Mouse (Mus musculus) liver, embryonic 14.5 days (tissue): ENCODE results near the gene Herc2. TPM values are rescaled to one million over a fixed set of nuclear protein-coding genes. Genes with fewer than 3 reads are reported as not detected.

Experiments
- ATAC-seq: fragments of 200-750 bp; cut with Nextera tagmentation; 2 replicates; pipeline ENCODE4 v1.8.0; 2017; ENCODE audit warnings: moderate number of reproducible peaks, mild to moderate bottlenecking, moderate library complexity; ENCODE audit not compliant: insufficient read depth
- DNase-seq, 3 experiments: peaks; one replicate each; pipeline ENCODE4 v3.0.0-alpha.2; 2012 to 2013; ENCODE audit warnings: low read depth in 3 of 3, low spot score in 3 of 3
- H3K27ac ChIP-seq: fragments of 300-500 bp; sonication (generic); 2 replicates; pipeline ENCODE4 v1.5.1; 2014; ENCODE audit warnings: moderate library complexity, mild to moderate bottlenecking, control low read depth, inconsistent platforms
- H3K27me3 ChIP-seq: fragments of 300-500 bp; sonication (generic); 2 replicates; pipeline ENCODE4 v1.6.1; 2014; ENCODE audit warnings: mild to moderate bottlenecking, low read length, moderate library complexity; ENCODE audit not compliant: control insufficient read depth, insufficient read depth
- H3K36me3 ChIP-seq: fragments of 300-500 bp; sonication (generic); replicated peaks from 2 replicates; pipeline ENCODE4 v1.6.1; 2014; ENCODE audit warnings: low read depth; ENCODE audit not compliant: control insufficient read depth, insufficient read depth
- H3K4me1 ChIP-seq, 2 experiments: fragments of 200-500 bp in 1 of 2; fragments of 300-500 bp in 1 of 2; sonication (generic) in 1 of 2; replicated peaks; 2 replicates each; pipeline ENCODE4 v1.6.1; 2012 to 2014; ENCODE audit warnings: antibody characterized with exemption in 1 of 2, inconsistent platforms in 1 of 2, low read length in 1 of 2; ENCODE audit not compliant: control insufficient read depth in 2 of 2, insufficient read depth in 2 of 2
- H3K4me2 ChIP-seq: fragments of 300-500 bp; sonication (generic); 2 replicates; pipeline ENCODE4 v1.6.1; 2014; ENCODE audit warnings: low read depth, mild to moderate bottlenecking, control low read depth, moderate library complexity
- H3K4me3 ChIP-seq, 2 experiments: fragments of 200-500 bp in 1 of 2; fragments of 300-500 bp in 1 of 2; sonication (generic) in 1 of 2; 2 replicates each; pipeline ENCODE4 v1.5.1; 2012 to 2014; ENCODE audit warnings: low read depth in 2 of 2, low read length in 2 of 2, mild to moderate bottlenecking in 2 of 2, control low read depth in 1 of 2, inconsistent platforms in 1 of 2, moderate library complexity in 1 of 2; ENCODE audit not compliant: insufficient read depth in 1 of 2
- H3K9ac ChIP-seq: fragments of 300-500 bp; sonication (generic); replicated peaks from 2 replicates; pipeline ENCODE4 v1.6.1; 2014; ENCODE audit warnings: mild to moderate bottlenecking, control low read depth, moderate library complexity
- H3K9me3 ChIP-seq: fragments of 300-500 bp; sonication (generic); 2 replicates; pipeline ENCODE4 v1.6.1; 2016; ENCODE audit warnings: low read length, mixed read lengths; ENCODE audit not compliant: control insufficient read depth
- CTCF ChIP-seq: IDR thresholded peaks from 2 replicates; pipeline ENCODE4 v1.5.1; 2016; ENCODE audit warnings: antibody characterized with exemption, low read depth, control low read depth
- EP300 ChIP-seq: IDR thresholded peaks from 2 replicates; pipeline ENCODE4 v1.6.1; 2016; ENCODE audit warnings: antibody characterized with exemption, low read depth
- WGBS: fragments of 180-500 bp; shearing (Covaris S2); extraction: QIAGEN DNeasy Blood & Tissue Kit; methylation state at CpG from one replicate; pipeline ENCODE4 v1.1.7; 2014; ENCODE audit not compliant: insufficient replicate concordance; 5-methylcytosine and 5-hydroxymethylcytosine counted together
- polyA plus RNA-seq, 2 experiments: library from polyadenylated mRNA; depleted of rRNA in 1 of 2; stranded (reverse) in 1 of 2; unstranded in 1 of 2; fragments of >200 nt; fragmentation: Nextera tagmentation in 1 of 2; extraction: Ambion mirVana in 1 of 2; gene quantifications; 2 replicates each; pipeline versions ENCODE4 v1.2.1 to v1.2.3; 2012 to 2014

The Herc2 gene
- polyA plus RNA-seq, 2 experiments: 8.5 to 12.1 TPM

DNA sequence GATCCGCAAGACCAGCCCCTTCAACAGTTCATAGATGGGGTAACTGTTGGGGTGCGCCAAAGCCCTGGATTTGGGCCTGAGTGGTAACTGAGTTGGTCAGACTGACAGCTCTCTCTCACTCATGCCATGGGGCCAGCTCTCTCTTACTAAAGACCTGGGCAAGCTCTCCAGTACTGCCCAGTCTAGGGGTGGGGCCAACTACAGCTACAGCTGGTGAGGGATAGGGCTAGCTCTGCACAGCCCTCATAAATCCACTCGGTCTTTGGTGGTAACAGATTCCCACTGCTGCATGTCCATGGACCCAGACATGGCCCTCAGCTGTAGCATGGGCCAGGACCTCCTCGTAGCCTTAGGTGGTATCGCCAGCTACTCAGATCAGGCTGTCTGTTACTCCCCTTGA lies 41.4 kb downstream of the Herc2 start:
- H3K27ac ChIP-seq: no peak overlapping the region
- no peaks in the 10 kb centered on the region for H3K9me3 ChIP-seq
- ATAC-seq: 0 out of 2 replicates have a peak, but pooled peaks have one; percentile 6
- 89% methylated on average over 5 of the region's 5 CpGs for WGBS
- H3K4me1 ChIP-seq: no peaks in the 10 kb centered on the region
- H3K9ac ChIP-seq: no peak overlapping the region
- no peaks in the 10 kb centered on the region for H3K27me3 ChIP-seq
- no peak for DNase-seq
- no peak for TF ChIP-seq EP300
- no peak for TF ChIP-seq CTCF
- H3K4me3 ChIP-seq: no peak overlapping the region
- H3K4me2 ChIP-seq: no peak overlapping the region
- H3K36me3 ChIP-seq: peaks cover 54% of the 10 kb centered on the region

DNA sequence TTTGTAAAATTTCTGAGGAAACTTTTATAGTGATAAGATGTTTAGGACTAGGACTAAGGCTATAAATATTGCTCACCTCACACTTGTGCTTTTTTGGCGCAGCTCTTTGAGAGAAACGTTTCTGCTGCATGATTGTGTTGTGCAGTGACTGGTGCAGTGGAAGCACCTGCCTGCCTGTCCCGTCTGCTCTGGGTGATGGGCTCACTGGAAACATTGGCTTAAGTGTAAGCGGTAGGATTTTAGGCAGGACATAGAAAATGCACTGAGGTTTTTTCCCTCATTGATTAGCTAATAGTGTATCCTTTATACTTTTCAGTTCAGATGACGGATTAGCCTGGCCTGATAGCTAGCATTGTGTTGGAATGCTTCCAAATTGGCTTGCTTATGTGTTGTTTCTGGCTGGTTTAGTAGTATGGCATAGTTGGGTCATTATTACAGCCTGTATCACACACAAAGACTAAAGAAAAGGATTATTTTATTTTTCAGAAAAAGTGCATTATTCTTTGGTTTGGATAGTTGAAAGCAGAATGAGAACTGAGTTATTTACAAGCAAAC lies 52.4 kb downstream of the Herc2 start:
- ATAC-seq (no peak), DNase-seq (no peak)
- Histone ChIP-seq H3K9ac (no peak overlapping the region), H3K4me2 (no peak overlapping the region), H3K4me3 (no peak overlapping the region), H3K4me1 (no peaks in the 10 kb centered on the region), H3K27me3 (no peaks in the 10 kb centered on the region), H3K36me3 (peaks cover 35% of the 10 kb centered on the region), H3K9me3 (no peaks in the 10 kb centered on the region), H3K27ac (no peak overlapping the region)
- TF ChIP-seq CTCF (no peak), EP300 (no peak)
- WGBS: 81% methylated on average over 5 of the region's 5 CpGs

DNA sequence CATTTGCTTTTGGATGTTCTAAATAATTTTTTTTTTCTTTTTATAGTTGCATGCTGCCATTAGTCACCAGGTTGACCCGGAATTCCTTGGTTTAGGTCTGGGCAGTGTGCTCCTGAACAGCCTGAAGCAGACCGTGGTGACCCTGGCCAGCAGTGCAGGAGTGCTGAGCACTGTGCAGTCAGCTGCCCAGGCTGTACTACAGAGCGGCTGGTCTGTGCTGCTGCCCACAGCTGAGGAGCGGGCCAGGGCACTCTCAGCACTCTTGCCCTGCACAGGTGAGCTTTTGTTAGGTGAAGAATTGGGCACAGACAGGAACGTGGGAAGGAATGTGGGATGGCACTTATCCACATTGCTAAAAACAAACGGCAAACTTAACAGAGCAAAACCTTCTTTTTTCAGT lies 63.0 kb downstream of the Herc2 start:
- no peaks in the 10 kb centered on the region for H3K9me3 ChIP-seq
- ATAC-seq: no peak
- TF ChIP-seq CTCF (no peak), EP300 (no peak)
- DNase-seq: no peak
- no peaks in the 10 kb centered on the region for H3K4me1 ChIP-seq
- H3K27me3 ChIP-seq: no peaks in the 10 kb centered on the region
- peaks cover 29% of the 10 kb centered on the region for H3K36me3 ChIP-seq
- WGBS: 84% methylated on average over 6 of the region's 6 CpGs
- no peak overlapping the region for H3K4me3 ChIP-seq
- no peak overlapping the region for H3K9ac ChIP-seq
- H3K27ac ChIP-seq: no peak overlapping the region
- no peak overlapping the region for H3K4me2 ChIP-seq

DNA sequence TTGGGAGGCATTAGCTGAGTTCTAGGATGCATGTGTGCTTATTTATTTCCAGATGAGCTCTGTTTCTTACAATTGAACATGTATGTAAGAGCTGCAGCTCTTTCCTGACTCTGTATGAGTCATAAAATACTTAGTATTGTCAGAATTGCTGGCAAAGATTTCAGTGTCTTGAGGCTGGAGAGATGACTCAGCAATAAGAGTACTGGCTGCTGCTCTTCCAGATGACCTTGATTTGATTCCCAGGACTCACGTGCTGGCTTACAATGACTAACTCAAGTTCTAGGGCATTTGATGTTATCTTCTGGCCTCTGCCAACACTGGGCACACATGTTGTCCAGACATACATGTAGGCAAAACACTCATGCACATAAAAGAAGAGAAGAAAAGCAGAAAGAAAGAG lies 64.2 kb downstream of the Herc2 start:
- 58% methylated on average over 1 of the region's 1 CpGs for WGBS
- Histone ChIP-seq H3K4me2 (no peak overlapping the region), H3K27ac (no peak overlapping the region), H3K36me3 (peaks cover 26% of the 10 kb centered on the region), H3K9ac (no peak overlapping the region), H3K4me3 (no peak overlapping the region), H3K27me3 (no peaks in the 10 kb centered on the region), H3K4me1 (no peaks in the 10 kb centered on the region), H3K9me3 (no peaks in the 10 kb centered on the region)
- DNase-seq (no peak), ATAC-seq (no peak)
- no peak for TF ChIP-seq EP300
- no peak for TF ChIP-seq CTCF

DNA sequence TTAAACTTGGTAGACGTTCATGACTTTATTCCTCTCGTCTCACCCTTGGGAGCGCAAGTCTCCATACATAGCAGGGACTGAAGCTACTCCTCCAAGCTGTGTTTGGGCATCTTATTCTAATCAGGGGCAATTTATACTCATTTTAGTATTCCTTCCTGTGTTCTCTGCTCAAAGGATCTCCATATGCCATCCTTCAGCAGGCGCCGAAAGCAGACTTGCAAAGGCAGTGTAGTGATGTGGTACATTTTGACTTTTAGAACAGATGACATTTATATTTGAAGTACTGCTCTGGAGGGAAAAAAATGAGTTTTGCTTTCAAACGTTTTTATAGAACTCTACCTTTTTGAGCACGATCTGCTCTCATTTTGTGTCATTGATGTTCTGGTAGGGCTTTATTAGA lies 71.0 kb downstream of the Herc2 start:
- Histone ChIP-seq H3K4me3 (no peak overlapping the region), H3K9me3 (no peaks in the 10 kb centered on the region), H3K27me3 (no peaks in the 10 kb centered on the region), H3K27ac (no peak overlapping the region), H3K4me2 (no peak overlapping the region), H3K36me3 (peaks cover 16% of the 10 kb centered on the region), H3K4me1 (no peaks in the 10 kb centered on the region), H3K9ac (no peak overlapping the region)
- 80% methylated on average over 7 of the region's 7 CpGs for WGBS
- no peak for ATAC-seq
- DNase-seq: no peak
- TF ChIP-seq CTCF: no peak
